Mouse (Mus musculus) limb, embryonic 11.5 days (tissue): Measurements from ENCODE around the gene Fbxl19. TPM values are rescaled to one million over a fixed set of nuclear protein-coding genes. Genes with fewer than 3 reads are reported as not detected.

Experiments used
- ATAC-seq: fragments of 200-750 bp; cut with Nextera tagmentation; 2 replicates; pipeline ENCODE4 v1.8.0; 2017; ENCODE audit warnings: low read depth; ENCODE audit not compliant: insufficient number of reproducible peaks, low FRiP score, low TSS enrichment
- DNase-seq: peaks from one replicate; pipeline ENCODE4 v3.0.0-alpha.2; 2015; ENCODE audit warnings: low spot score
- H3K27ac ChIP-seq: fragments of 300-500 bp; sonication (generic); replicated peaks from 2 replicates; pipeline ENCODE4 v1.5.1; 2014; ENCODE audit warnings: low read depth, mild to moderate bottlenecking, low read length
- H3K27me3 ChIP-seq: fragments of 300-500 bp; sonication (generic); 2 replicates; pipeline ENCODE4 v1.6.1; 2014; ENCODE audit warnings: mild to moderate bottlenecking, low read length, mixed read lengths; ENCODE audit not compliant: control insufficient read depth, insufficient read depth
- H3K36me3 ChIP-seq: fragments of 300-500 bp; sonication (generic); 2 replicates; pipeline ENCODE4 v1.6.1; 2014; ENCODE audit warnings: mild to moderate bottlenecking, low read length, moderate library complexity, mixed read lengths; ENCODE audit not compliant: control insufficient read depth, insufficient read depth
- H3K4me1 ChIP-seq: fragments of 300-500 bp; sonication (generic); 2 replicates; pipeline ENCODE4 v1.6.1; 2014; ENCODE audit warnings: low read length, mixed read lengths; ENCODE audit not compliant: control insufficient read depth, insufficient read depth
- H3K4me2 ChIP-seq: fragments of 300-500 bp; sonication (generic); 2 replicates; pipeline ENCODE4 v1.6.1; 2014; ENCODE audit warnings: low read depth, mild to moderate bottlenecking, moderate library complexity; ENCODE audit not compliant: severe bottlenecking
- H3K4me3 ChIP-seq: fragments of 300-500 bp; sonication (generic); 2 replicates; pipeline ENCODE4 v1.5.1; 2014; ENCODE audit warnings: low read depth, low read length
- H3K9ac ChIP-seq: fragments of 300-500 bp; sonication (generic); 2 replicates; pipeline ENCODE4 v1.6.1; 2014; ENCODE audit warnings: mild to moderate bottlenecking, low read length
- H3K9me3 ChIP-seq: fragments of 300-500 bp; sonication (generic); 2 replicates; pipeline ENCODE4 v1.6.1; 2016; ENCODE audit warnings: low read length; ENCODE audit not compliant: control insufficient read depth
- WGBS: fragments of 180-500 bp; shearing (Covaris S2); extraction: QIAGEN DNeasy Blood & Tissue Kit; methylation state at CpG from one replicate; pipeline ENCODE4 v1.1.7; 2014; 5-methylcytosine and 5-hydroxymethylcytosine counted together
- polyA plus RNA-seq: library from polyadenylated mRNA; unstranded; fragments of >200 nt; fragmentation: Nextera tagmentation; extraction: Ambion mirVana; gene quantifications from 2 replicates; pipeline ENCODE4 v1.2.1, GENCODE M21; 2014

Gene Fbxl19
- polyA plus RNA-seq, 1 experiment from 2014 or later: 10.9 TPM

DNA sequence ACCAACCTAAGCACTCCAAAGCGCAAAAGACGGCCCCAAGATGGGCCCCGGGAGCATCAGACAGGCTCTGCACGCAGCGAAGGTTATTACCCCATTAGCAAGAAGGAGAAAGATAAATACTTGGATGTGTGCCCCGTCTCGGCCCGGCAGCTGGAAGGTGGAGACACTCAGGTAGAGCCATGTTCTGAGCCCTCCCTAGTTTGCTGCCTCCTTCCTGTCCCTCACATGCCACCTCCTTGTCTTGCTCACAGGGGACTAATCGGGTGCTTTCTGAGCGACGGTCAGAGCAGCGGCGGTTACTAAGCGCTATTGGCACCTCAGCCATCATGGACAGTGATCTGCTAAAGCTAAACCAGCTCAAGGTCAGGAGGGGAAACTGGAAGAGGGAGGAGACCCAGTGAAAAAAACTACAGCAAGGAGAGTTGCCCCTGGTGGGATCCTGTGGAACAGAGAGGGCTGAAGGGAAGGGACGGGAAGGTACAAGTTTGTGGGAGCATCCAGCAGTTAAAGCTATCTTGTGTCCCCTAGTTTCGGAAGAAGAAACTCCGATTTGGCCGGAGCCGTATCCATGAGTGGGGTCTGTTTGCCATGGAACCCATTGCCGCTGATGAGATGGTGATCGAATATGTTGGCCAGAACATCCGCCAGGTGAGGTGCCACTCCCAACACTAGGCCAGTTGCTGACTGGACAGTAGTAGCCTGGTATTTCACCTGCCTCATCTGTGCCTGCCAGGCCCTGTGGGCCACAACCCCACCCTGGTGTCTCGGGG is 52.9 kb downstream of the Fbxl19 start:
- H3K4me1 ChIP-seq: no peaks in the 10 kb centered on the region
- no peak for ATAC-seq
- H3K9ac ChIP-seq: no peak overlapping the region
- DNase-seq: no peak
- H3K4me2 ChIP-seq: no peak overlapping the region
- H3K36me3 ChIP-seq: peaks cover 35% of the 10 kb centered on the region
- 92% methylated on average over 23 of the region's 23 CpGs for WGBS
- H3K4me3 ChIP-seq: no peak overlapping the region
- H3K27me3 ChIP-seq: no peaks in the 10 kb centered on the region
- H3K27ac ChIP-seq: no peak overlapping the region
- H3K9me3 ChIP-seq: no peaks in the 10 kb centered on the region

DNA sequence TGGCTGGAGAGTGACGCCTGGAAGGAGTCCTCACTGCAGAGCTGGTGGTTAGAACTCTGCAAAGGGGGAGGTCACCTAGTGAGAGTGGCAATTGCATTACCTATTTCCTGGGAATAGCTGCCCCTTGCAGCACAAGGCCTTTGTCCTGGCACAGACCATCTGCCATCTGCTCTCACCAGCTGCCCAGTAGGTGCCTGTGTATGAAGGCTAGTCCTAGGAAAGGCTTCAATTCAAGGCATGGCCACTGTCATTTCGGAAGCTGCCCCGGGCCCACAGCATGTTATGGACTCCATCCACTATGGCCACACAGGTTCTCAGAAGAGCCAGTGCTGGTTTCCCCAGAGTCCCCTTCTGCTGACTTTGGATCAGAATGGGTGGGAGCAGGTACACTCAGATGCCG is 54.2 kb downstream of the Fbxl19 start:
- Histone ChIP-seq H3K4me3 (no peak overlapping the region), H3K27ac (no peak overlapping the region), H3K9me3 (no peaks in the 10 kb centered on the region), H3K4me1 (no peaks in the 10 kb centered on the region), H3K36me3 (peaks cover 33% of the 10 kb centered on the region), H3K4me2 (no peak overlapping the region), H3K9ac (no peak overlapping the region), H3K27me3 (no peaks in the 10 kb centered on the region)
- WGBS: 89% methylated on average over 4 of the region's 4 CpGs
- ATAC-seq: no peak
- no peak for DNase-seq

DNA sequence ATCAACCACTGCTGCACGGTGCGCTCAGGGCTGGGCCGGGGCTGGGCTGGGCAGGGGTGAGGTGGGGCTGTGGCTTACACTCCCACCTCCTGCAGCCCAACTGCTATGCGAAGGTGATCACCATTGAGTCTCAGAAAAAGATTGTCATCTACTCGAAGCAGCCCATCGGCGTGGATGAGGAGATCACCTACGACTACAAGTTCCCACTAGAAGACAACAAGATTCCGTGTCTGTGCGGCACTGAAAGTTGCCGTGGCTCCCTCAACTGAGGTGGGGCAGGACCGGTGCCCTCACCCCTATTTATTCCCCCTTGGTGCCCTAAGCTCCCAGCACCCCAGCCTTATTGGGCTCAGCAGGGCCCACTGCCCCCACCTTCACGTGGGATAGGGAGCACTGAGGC is 54.9 kb downstream of the Fbxl19 start:
- 90% methylated on average over 13 of the region's 13 CpGs for WGBS
- Histone ChIP-seq H3K27me3 (no peaks in the 10 kb centered on the region), H3K4me1 (no peaks in the 10 kb centered on the region), H3K36me3 (peaks cover 33% of the 10 kb centered on the region), H3K4me2 (no peak overlapping the region), H3K4me3 (no peak overlapping the region), H3K9me3 (no peaks in the 10 kb centered on the region), H3K9ac (no peak overlapping the region), H3K27ac (no peak overlapping the region)
- ATAC-seq: no peak
- no peak for DNase-seq

DNA sequence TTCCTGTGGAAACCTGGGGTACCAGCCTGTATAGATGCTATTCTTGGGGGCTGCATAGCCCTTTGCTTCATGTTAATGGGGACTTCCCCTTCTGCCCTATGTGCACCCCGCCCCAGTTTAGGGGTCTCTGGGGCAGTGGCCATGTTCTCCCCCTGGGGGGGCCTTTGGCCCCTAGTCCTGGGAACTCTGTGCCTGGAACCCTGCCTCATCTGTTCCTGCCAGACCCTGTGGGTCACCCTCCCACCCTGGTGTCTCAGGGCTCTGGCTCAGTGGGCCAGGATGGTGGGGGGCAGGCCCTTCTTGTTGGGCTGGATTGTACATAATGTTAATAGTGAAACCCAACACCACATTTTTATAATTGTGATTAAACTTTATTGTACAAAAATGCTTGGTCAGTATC is 55.4 kb downstream of the Fbxl19 start:
- H3K27ac ChIP-seq: no peak overlapping the region
- no peak overlapping the region for H3K4me3 ChIP-seq

DNA sequence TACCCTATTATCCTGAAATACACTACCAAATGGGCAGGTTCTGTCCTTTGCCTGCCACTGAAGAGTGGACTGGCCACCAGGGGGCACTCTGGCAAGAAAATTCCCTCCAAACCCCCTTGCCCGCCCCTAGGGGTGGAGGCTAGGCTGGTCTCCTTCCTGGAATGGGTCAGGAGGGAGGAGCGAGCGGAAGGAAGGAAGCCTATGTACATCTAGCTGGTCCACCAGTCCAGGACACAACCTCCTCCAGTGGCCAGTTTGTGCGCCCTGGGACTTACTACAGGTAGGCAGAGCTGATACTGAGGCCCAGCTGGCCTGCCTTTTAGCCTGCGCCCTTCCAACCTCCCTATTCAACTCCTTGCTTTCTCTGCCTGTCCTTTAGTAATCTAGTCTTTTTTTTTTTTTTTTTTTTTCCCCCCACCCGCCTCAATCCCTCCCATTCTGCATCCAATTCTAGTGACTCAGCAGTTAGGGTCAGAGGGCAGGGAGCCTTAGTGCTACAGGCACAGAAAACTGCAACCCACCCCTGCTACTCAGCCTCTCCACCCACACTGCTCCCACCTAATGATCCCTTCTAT is 56.2 kb downstream of the Fbxl19 start, which contains the start of gene Hsd3b7:
Gene Hsd3b7 (plus strand): TSS at position 170 of the 575 bp plus-strand sequence.
- 34% methylated on average over 6 of the region's 6 CpGs for WGBS
- DNase-seq (peak; percentile 96), ATAC-seq (peak; percentile 73)
- peak within 1 kb of the TSS; percentile 27; the same call in 1 of the 2 replicates for H3K9ac ChIP-seq
- peaks cover 27% of the 10 kb centered on the region for H3K36me3 ChIP-seq
- H3K4me1 ChIP-seq: no peaks in the 10 kb centered on the region
- no peaks in the 10 kb centered on the region for H3K9me3 ChIP-seq
- no peaks in the 10 kb centered on the region for H3K27me3 ChIP-seq
- 0 out of 2 replicates have a peak within 1 kb of the TSS, but pooled peaks have one; percentile 5 for H3K4me3 ChIP-seq
- no peak within 1 kb of the TSS for H3K27ac ChIP-seq
- H3K4me2 ChIP-seq: no peak within 1 kb of the TSS; the same call in 1 of the 2 replicates

More for the DNA sequence above, 55.4 kb downstream of the Fbxl19 start:
- Histone ChIP-seq H3K9ac (no peak overlapping the region), H3K4me1 (no peaks in the 10 kb centered on the region), H3K9me3 (no peaks in the 10 kb centered on the region), H3K36me3 (peaks cover 33% of the 10 kb centered on the region), H3K4me2 (no peak overlapping the region), H3K27me3 (no peaks in the 10 kb centered on the region)
- 96% methylated on average over 1 of the region's 1 CpGs for WGBS
- DNase-seq: no peak
- no peak for ATAC-seq

DNA sequence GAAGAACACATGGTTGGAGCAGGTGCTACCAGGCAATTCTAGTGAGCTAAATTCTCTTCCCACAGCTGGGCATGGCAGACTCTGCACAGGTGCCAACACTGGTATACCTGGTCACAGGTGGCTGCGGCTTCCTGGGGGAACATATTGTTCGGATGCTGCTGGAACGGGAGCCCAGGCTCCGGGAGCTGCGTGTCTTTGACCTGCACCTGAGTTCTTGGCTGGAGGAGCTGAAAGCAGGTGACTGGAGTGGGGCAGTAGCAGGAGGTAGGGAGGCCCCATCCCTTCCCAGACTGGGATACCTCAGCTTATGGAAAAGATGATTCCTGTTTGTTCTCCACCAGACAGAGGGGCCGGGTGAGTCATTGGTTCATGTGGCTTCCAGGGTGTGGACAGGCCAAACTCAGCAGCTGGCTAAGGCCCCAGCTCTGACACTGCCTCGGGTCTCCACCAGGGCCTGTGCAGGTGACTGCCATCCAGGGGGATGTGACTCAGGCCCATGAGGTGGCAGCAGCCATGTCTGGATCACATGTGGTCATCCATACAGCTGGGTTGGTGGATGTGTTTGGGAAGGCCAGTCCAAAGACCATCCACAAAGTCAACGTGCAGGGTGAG is 56.8 kb downstream of the Fbxl19 start:
- Histone ChIP-seq H3K4me2 (no peak overlapping the region), H3K9ac (peak overlapping the region; percentile 27; the same call in 1 of the 2 replicates), H3K4me1 (no peaks in the 10 kb centered on the region), H3K4me3 (0 out of 2 replicates have a peak overlapping the region, but pooled peaks have one; percentile 5), H3K9me3 (no peaks in the 10 kb centered on the region), H3K36me3 (peaks cover 22% of the 10 kb centered on the region; the same call in 1 of the 2 replicates), H3K27ac (no peak overlapping the region), H3K27me3 (no peaks in the 10 kb centered on the region)
- ATAC-seq: no peak
- no peak for DNase-seq
- WGBS: 93% methylated on average over 8 of the region's 8 CpGs

DNA sequence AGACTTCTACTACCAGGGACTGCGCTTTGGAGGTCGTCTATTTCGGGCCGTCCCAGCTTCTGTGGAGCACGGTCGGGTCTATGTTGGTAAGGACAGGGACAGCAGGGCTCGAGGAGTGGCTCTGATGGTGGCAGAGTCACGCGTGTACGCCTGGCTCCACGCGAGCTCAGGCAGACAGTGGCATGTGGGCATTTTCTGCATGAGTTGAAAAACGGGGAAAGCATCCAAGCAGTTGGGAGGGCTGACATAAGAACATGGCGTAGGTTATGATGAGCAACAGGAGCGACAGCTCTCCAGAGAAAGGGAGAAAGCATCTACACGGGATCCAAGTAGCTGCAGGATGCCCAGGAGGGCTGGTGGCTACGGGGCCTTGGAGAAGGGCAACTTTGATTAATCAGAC is 58.0 kb downstream of the Fbxl19 start:
- H3K36me3 ChIP-seq: peaks cover 17% of the 10 kb centered on the region; the same call in 1 of the 2 replicates
- WGBS: 91% methylated on average over 17 of the region's 17 CpGs
- no peak for DNase-seq

DNA sequence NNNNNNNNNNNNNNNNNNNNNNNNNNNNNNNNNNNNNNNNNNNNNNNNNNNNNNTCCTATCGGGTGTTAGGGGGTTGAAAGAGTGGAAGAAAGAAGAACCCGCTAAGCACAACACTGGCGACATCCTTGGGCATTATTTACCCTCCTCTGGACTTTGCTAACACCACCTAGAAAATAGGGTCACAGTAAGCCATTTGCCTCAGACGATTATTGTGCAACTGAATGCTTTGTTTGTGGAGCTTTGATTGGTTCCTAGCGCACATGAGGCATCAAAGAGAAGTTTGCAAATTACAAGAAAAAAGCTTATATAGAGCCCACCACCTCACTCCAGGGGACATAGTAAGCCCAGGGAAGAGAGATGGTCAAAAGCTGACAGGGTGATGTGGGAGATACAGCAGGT is 64.5 kb downstream of the Fbxl19 start:
- Histone ChIP-seq H3K4me3 (no peak overlapping the region), H3K4me1 (no peaks in the 10 kb centered on the region), H3K9ac (no peak overlapping the region), H3K27ac (no peak overlapping the region), H3K27me3 (no peaks in the 10 kb centered on the region), H3K36me3 (no peaks in the 10 kb centered on the region), H3K9me3 (no peaks in the 10 kb centered on the region), H3K4me2 (no peak overlapping the region)
- DNase-seq (no peak), ATAC-seq (no peak)
- 85% methylated on average over 5 of the region's 5 CpGs for WGBS

More for the DNA sequence above, 58.0 kb downstream of the Fbxl19 start:
- Histone ChIP-seq H3K9ac (no peak overlapping the region), H3K4me2 (no peak overlapping the region), H3K9me3 (no peaks in the 10 kb centered on the region), H3K4me3 (no peak overlapping the region), H3K27me3 (no peaks in the 10 kb centered on the region), H3K4me1 (no peaks in the 10 kb centered on the region), H3K27ac (no peak overlapping the region)
- ATAC-seq: no peak
